8 mouse cellular contexts compared by ENCODE assay signal in the genomic region with DNA sequence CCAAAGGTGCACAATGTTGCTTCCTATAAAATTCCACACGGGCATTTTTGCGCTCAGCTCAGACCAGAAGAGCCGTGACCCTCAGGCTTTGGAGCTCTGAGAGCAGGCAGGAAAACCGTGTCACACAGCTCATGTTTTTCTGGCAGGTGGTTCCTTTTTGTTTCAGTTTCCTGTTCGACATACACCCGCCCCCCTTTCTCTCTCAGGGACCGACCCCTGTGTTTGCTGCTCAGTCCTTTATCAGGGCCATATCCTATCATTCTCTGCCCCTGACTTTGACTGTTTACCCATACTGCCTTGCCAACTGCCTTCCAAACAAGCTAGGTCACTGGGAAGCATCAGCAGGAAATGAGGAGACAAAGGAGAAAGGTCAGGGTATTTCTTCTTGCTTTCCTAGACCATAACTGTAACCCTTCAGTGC.
DNase-seq lines count a peak whose midpoint lies in the region; ATAC-seq and TF ChIP-seq lines count a peak whose summit lies in the region.

No protein-coding gene starts in this region.

- peak overlapping the region; percentile 21 for H3K4me2 ChIP-seq in liver, embryonic 13.5 days

- DNase-seq in adrenal gland, adult 2 months: peak; percentile 31
- DNase-seq in adrenal gland, postnatal 14 days: no peak
- peak; percentile 5 for DNase-seq in heart, postnatal 4 days
- DNase-seq in liver, embryonic 13.5 days: no peak
- DNase-seq in thymus, postnatal 0 days (ENCODE audit: low spot score): peak; percentile 75
- no peak for DNase-seq in gastrocnemius, adult 2 months
- DNase-seq in left cerebral cortex, postnatal 36 days (ENCODE audit: low spot score in 2 of 2): no peak
- DNase-seq in urinary bladder, adult 2 months (ENCODE audit: low spot score): no peak

- no peak overlapping the region for H3K27ac ChIP-seq in liver, embryonic 13.5 days
- no peak overlapping the region for H3K27ac ChIP-seq in gastrocnemius, adult 2 months

- H3K36me3 ChIP-seq in liver, embryonic 13.5 days: no peaks in the 10 kb centered on the region

- H3K9ac ChIP-seq in liver, embryonic 13.5 days: no peak overlapping the region; the same call in 1 of the 2 replicates

- H3K4me3 ChIP-seq in liver, embryonic 13.5 days (replicated peaks): no peak overlapping the region
- H3K4me3 ChIP-seq in gastrocnemius, adult 2 months: no peak overlapping the region

- intact Hi-C loops in gastrocnemius, adult 2 months (cut with DNase I): no loop called here
- intact Hi-C loops in left cerebral cortex, postnatal 36 days (cut with DNase I): no loop called here

- peak; percentile 41 for ATAC-seq in liver, embryonic 13.5 days (ENCODE audit: low read depth)

- 10% methylated on average over 7 of the region's 7 CpGs for WGBS in liver, embryonic 13.5 days (ENCODE audit: insufficient replicate concordance)

- H3K4me1 ChIP-seq in liver, embryonic 13.5 days (replicated peaks): peaks cover 27% of the 10 kb centered on the region

- no peaks in the 10 kb centered on the region for H3K27me3 ChIP-seq in liver, embryonic 13.5 days

- no peaks in the 10 kb centered on the region for H3K9me3 ChIP-seq in liver, embryonic 13.5 days (replicated peaks)

- no peak for TF ChIP-seq CTCF in gastrocnemius, adult 2 months (IDR thresholded peaks at IDR 0.05)

Comparison
In these comparisons a context has a peak if more than half of its experiments do, and no peak if none do; other contexts are left out.
1. DNase-seq: peak in adrenal gland, adult 2 months (single experiment), heart, postnatal 4 days (single experiment) and thymus, postnatal 0 days (single experiment); none in adrenal gland, postnatal 14 days (single experiment), liver, embryonic 13.5 days (single experiment), gastrocnemius, adult 2 months (single experiment), left cerebral cortex, postnatal 36 days (0 of 2) and urinary bladder, adult 2 months (single experiment).